Mouse (Mus musculus) liver, embryonic 15.5 days (tissue): ENCODE data around the gene Pik3c2g. TPM values are rescaled to one million over a fixed set of nuclear protein-coding genes. Genes with fewer than 3 reads are reported as not detected.

Experiments
- ATAC-seq: fragments of 200-750 bp; cut with Nextera tagmentation; 2 replicates; pipeline ENCODE4 v1.8.0; 2017; ENCODE audit warnings: moderate number of reproducible peaks, mild to moderate bottlenecking, moderate library complexity; ENCODE audit not compliant: insufficient read depth
- H3K27ac ChIP-seq: fragments of 300-500 bp; sonication (generic); replicated peaks from 2 replicates; pipeline ENCODE4 v1.5.1; 2015; ENCODE audit warnings: mild to moderate bottlenecking, inconsistent platforms
- H3K27me3 ChIP-seq: fragments of 300-500 bp; sonication (generic); 2 replicates; pipeline ENCODE4 v1.6.1; 2015; ENCODE audit warnings: mild to moderate bottlenecking, inconsistent platforms
- H3K36me3 ChIP-seq: fragments of 300-500 bp; sonication (generic); replicated peaks from 2 replicates; pipeline ENCODE4 v1.6.1; 2015; ENCODE audit warnings: moderate library complexity, mild to moderate bottlenecking, inconsistent platforms
- H3K4me1 ChIP-seq: fragments of 300-500 bp; sonication (generic); replicated peaks from 2 replicates; pipeline ENCODE4 v1.6.1; 2015; ENCODE audit warnings: inconsistent platforms
- H3K4me2 ChIP-seq: fragments of 300-500 bp; sonication (generic); 2 replicates; pipeline ENCODE4 v1.6.1; 2015; ENCODE audit warnings: moderate library complexity, mild to moderate bottlenecking, inconsistent platforms
- H3K4me3 ChIP-seq: fragments of 300-500 bp; sonication (generic); replicated peaks from 2 replicates; pipeline ENCODE4 v1.5.1; 2015; ENCODE audit warnings: mild to moderate bottlenecking, inconsistent platforms
- H3K9ac ChIP-seq: fragments of 300-500 bp; sonication (generic); 2 replicates; pipeline ENCODE4 v1.6.1; 2015; ENCODE audit warnings: moderate library complexity, mild to moderate bottlenecking, inconsistent platforms
- H3K9me3 ChIP-seq: fragments of 300-500 bp; sonication (generic); replicated peaks from 2 replicates; pipeline ENCODE4 v1.6.1; 2016; ENCODE audit warnings: inconsistent platforms
- WGBS: fragments of 180-500 bp; shearing (Covaris S2); methylation state at CpG from one replicate; pipeline ENCODE4 v1.1.7; 2015; ENCODE audit warnings: mixed read lengths; ENCODE audit not compliant: insufficient replicate concordance; 5-methylcytosine and 5-hydroxymethylcytosine counted together
- polyA plus RNA-seq: library from polyadenylated mRNA; unstranded; fragments of >200 nt; fragmentation: Nextera tagmentation; extraction: Ambion mirVana; gene quantifications from 2 replicates; pipeline ENCODE4 v1.2.1, GENCODE M21; 2015

Pik3c2g gene
- polyA plus RNA-seq = 4.0 and 4.2 TPM in 2 replicates

DNA sequence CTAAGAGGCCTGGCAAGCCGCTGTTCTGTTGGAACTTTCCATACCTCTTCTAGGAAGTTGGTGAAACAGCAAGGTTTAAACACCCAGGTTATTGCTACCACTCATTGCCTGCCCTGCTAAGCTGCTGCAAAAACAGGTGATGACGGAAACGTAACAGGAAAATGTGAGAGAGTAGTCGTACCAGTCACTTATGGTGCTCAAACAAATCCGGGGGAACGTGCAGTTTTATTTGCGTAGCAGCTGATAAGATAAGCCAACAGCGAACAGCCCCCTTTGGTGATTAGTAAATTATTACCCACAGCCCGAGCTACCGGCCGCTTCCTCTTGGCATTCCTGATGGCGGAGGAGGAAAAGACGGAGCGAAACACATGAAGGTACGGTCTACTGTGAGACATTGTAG lies at the start of gene Pik3c2g:
Gene Pik3c2g, plus strand, starts transcription at position 330 of the 400 bp plus-strand sequence.
- Histone ChIP-seq H3K36me3 (no peaks in the 10 kb centered on the region), H3K9ac (no peak within 1 kb of the TSS), H3K4me2 (peak within 1 kb of the TSS; percentile 37), H3K27me3 (no peaks in the 10 kb centered on the region), H3K27ac (peak within 1 kb of the TSS; percentile 66; the same call in 1 of the 2 replicates), H3K4me3 (peak within 1 kb of the TSS; percentile 32), H3K9me3 (no peaks in the 10 kb centered on the region), H3K4me1 (no peaks in the 10 kb centered on the region)
- 26% methylated on average over 15 of the region's 15 CpGs for WGBS
- ATAC-seq = peak; percentile 60

DNA sequence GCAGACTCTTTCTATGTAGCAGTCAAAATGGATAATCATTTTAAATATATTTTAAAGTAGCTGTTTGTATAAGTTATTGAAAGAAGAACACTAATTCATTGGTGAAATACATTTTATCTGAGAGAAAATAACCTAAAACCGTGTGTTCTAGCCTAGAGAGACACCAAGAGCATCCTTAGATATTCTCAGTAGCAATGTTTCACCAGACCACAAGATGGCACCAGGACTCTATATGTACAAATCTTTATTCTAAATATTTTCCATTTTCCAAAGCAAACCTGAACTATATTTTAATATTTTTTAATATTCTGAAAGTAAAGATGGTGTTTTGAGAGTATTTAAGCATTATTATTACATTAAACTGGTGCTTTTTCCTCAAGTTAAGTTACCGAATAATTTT lies 48.6 kb upstream of the Pik3c2g start:
- H3K27me3 ChIP-seq = no peaks in the 10 kb centered on the region
- ATAC-seq = no peak
- no peak overlapping the region for H3K27ac ChIP-seq
- no peaks in the 10 kb centered on the region for H3K36me3 ChIP-seq
- no peaks in the 10 kb centered on the region for H3K4me1 ChIP-seq
- WGBS = 43% methylated on average over 2 of the region's 2 CpGs
- no peak overlapping the region for H3K4me3 ChIP-seq
- H3K4me2 ChIP-seq = no peak overlapping the region
- no peak overlapping the region for H3K9ac ChIP-seq
- H3K9me3 ChIP-seq = no peaks in the 10 kb centered on the region

DNA sequence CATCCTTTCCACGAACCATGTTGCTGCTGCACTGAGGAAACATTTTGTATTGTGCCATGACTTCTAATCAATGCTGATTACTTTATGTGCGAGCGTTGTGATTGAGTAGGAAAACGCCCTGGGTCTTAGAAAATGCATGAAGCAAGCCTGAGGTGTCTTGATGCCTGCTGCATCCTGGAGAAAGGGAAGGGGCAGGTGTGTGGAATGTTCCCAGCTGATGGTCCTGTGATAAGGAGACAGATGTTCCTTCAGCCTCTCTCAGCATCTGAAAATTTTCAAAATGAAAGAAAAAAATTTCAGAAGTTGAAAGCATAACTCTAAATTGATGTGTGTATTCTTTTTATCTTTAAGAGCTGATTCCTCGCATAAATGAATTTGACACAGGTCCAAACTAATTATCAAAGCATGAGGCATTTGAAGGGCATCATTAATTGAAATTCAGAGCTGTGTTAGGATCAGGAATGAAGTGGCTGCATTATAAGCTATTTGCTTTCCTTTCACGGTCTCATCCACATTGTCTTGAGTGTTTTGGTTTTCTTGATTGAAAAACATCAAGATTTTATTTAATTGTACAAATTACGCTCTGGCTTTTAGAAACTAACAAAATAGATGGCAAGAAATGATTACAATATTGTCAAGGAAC lies 31.4 kb upstream of the Pik3c2g start:
- H3K27me3 ChIP-seq = no peaks in the 10 kb centered on the region
- no peak overlapping the region for H3K27ac ChIP-seq
- H3K4me3 ChIP-seq = no peak overlapping the region
- ATAC-seq = no peak
- H3K9me3 ChIP-seq = no peaks in the 10 kb centered on the region
- H3K36me3 ChIP-seq = no peaks in the 10 kb centered on the region
- no peak overlapping the region for H3K9ac ChIP-seq
- no peaks in the 10 kb centered on the region for H3K4me1 ChIP-seq
- 56% methylated on average over 7 of the region's 7 CpGs for WGBS
- no peak overlapping the region for H3K4me2 ChIP-seq

DNA sequence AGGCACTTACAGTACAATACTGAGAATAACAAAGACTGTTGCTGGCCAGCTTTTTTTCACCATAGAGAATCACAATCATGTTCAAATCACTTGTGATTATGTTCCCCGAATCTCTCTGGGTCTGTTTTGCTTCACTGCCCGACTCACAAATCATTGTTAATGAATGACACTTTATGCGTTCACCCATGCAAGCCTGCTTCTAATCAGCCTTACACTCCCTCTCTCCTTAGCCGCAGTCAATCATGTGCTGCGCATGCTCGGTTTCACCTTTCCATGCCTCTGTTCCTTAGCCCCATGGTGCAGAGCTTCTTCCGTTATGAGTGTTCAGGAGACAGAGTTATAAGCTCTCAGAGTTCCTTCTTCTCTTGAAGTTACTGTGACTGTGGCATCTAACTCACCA lies 17.8 kb upstream of the Pik3c2g start:
- 71% methylated on average over 7 of the region's 7 CpGs for WGBS
- no peak for ATAC-seq
- no peak overlapping the region for H3K4me3 ChIP-seq

DNA sequence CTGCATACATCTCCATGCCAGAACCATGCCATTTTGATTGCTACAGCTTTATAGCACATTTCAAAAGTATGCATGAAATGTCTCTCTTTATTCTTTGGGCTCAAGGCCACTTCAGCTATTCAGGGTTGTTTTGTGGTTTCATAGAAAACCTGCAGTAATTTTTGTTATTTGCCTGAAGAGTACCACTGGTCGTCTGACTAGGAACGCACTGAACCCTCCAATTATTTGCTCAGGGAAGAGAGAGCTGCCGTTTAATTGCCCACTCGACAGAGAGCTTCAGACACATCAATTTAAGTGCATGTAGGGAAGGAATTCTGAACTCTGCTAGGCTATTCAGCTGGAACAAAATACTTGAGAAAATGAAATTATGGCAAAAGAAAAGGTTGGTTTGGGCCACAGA lies 11.2 kb upstream of the Pik3c2g start:
- ATAC-seq = no peak
- 72% methylated on average over 4 of the region's 4 CpGs for WGBS

More for the DNA sequence above, 17.8 kb upstream of the Pik3c2g start:
- H3K27me3 ChIP-seq = no peaks in the 10 kb centered on the region
- no peaks in the 10 kb centered on the region for H3K4me1 ChIP-seq
- H3K9ac ChIP-seq = no peak overlapping the region
- no peaks in the 10 kb centered on the region for H3K9me3 ChIP-seq
- no peak overlapping the region for H3K27ac ChIP-seq
- no peaks in the 10 kb centered on the region for H3K36me3 ChIP-seq
- H3K4me2 ChIP-seq = no peak overlapping the region

DNA sequence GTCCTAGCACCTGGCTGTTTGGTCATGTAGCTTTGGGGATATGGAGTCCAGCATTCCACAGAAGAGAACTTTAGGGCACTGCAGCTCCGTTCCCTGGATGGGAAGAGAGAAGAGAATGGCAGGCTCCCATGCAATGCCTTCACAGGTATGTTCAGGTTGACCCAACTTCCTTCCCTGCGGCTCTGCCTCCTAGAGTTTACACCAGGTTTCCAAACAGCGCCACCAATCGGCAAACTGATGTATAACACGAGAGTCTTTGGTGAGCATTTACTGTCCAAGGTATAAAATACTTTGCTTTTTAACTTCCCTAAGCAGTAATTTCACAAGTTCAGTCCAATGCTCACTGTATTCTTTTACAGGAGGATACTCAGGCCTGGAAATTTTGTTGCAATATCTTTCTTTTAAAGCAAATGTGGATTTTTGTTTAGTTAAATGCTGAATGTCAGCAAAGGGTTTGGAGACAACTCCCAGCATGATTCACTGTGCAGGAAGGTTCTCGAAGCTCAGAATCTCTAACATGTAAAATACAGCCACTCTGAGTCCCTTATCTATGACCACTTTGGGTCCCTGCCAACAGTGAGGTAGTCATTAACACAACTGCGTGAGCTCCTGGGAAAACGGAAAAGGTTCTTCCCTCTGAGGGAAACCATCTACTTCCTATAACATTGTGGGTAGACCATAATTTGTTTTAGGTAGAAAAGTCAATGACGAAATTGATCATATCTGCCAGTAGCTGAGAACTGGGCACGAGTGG lies 10.6 kb upstream of the Pik3c2g start:
- no peaks in the 10 kb centered on the region for H3K36me3 ChIP-seq
- H3K27me3 ChIP-seq = no peaks in the 10 kb centered on the region
- ATAC-seq = no peak
- H3K4me1 ChIP-seq = no peaks in the 10 kb centered on the region
- H3K9ac ChIP-seq = no peak overlapping the region
- no peak overlapping the region for H3K27ac ChIP-seq
- 0 out of 2 replicates have a peak overlapping the region, but pooled peaks have one; percentile 42 for H3K4me2 ChIP-seq
- no peak overlapping the region for H3K4me3 ChIP-seq
- no peaks in the 10 kb centered on the region for H3K9me3 ChIP-seq
- WGBS = 45% methylated on average over 10 of the region's 10 CpGs

More for the DNA sequence above, 11.2 kb upstream of the Pik3c2g start:
- no peaks in the 10 kb centered on the region for H3K27me3 ChIP-seq
- no peak overlapping the region for H3K4me2 ChIP-seq
- H3K4me3 ChIP-seq = no peak overlapping the region
- H3K9me3 ChIP-seq = no peaks in the 10 kb centered on the region
- H3K9ac ChIP-seq = no peak overlapping the region
- no peaks in the 10 kb centered on the region for H3K4me1 ChIP-seq
- H3K36me3 ChIP-seq = no peaks in the 10 kb centered on the region
- H3K27ac ChIP-seq = no peak overlapping the region

DNA sequence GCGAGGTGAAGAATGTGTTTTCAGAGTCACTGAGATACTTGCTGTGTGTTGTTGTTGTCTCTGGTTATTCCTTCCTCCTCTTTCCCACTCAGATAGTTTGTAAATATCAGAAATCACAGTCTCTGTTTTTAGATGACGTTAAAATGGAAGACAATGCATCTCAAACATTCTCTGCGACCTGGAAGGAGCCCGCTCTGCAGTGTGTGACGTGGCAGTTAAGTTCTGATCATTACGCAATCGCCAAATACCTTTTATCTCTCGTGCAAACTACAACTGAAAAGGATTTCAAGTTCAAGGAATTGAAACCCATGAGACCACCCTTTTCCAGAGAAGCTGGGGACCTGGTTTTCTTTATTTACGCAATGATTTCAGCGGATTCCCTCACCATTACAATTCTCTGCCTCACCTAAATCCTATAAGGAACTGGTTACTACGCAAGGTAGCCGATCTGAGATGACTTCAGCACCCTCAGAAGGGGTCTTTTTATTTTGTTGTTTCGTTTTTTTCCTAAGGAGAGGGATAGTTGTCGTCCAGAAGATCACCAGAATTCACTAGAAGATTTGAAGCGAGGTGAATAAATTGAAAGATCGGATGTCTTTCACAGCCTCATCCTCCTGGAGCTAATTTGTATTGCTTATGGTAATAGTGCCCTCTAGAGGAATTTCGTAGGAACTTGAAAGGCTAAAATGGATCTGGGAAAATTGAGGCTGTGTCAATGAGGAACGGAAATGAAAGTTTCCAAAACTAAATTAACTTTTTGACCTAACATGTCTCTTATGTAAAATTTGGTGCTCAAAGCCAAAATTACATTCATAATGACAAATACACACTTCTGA lies 9.8 kb upstream of the Pik3c2g start:
- Histone ChIP-seq H3K36me3 (no peaks in the 10 kb centered on the region), H3K27ac (no peak overlapping the region), H3K4me1 (no peaks in the 10 kb centered on the region), H3K27me3 (no peaks in the 10 kb centered on the region), H3K4me3 (0 out of 2 replicates have a peak overlapping the region, but pooled peaks have one; percentile 14), H3K9ac (no peak overlapping the region), H3K4me2 (peak overlapping the region; percentile 42), H3K9me3 (no peaks in the 10 kb centered on the region)
- ATAC-seq = no peak
- 40% methylated on average over 18 of the region's 18 CpGs for WGBS

DNA sequence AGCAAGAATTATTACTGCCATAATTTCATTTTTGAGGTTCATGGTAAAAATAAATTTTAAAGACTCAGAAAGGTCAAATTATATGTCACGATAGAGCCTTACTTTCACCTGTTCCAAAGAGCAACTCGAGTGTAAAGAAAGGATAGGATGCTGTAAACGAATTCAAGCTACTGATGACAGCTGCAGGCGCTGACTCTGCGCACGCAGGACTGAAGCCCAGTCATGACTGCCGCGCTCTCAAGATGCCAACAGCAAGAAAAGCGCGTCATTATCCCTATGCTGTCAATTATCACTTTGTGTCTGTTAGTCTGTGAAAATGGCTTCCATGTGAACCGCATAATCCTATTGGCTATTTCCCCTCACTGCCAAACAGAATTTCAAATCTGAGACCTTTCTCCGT lies 457 bp downstream of the Pik3c2g start:
- peak overlapping the region; percentile 32 for H3K4me3 ChIP-seq
- no peak overlapping the region for H3K9ac ChIP-seq
- no peaks in the 10 kb centered on the region for H3K36me3 ChIP-seq
- ATAC-seq = no peak
- H3K27ac ChIP-seq = peak overlapping the region; percentile 51; the same call in 1 of the 2 replicates
- 62% methylated on average over 12 of the region's 12 CpGs for WGBS
- peak overlapping the region; percentile 37 for H3K4me2 ChIP-seq
- H3K27me3 ChIP-seq = no peaks in the 10 kb centered on the region
- no peaks in the 10 kb centered on the region for H3K9me3 ChIP-seq
- H3K4me1 ChIP-seq = no peaks in the 10 kb centered on the region

DNA sequence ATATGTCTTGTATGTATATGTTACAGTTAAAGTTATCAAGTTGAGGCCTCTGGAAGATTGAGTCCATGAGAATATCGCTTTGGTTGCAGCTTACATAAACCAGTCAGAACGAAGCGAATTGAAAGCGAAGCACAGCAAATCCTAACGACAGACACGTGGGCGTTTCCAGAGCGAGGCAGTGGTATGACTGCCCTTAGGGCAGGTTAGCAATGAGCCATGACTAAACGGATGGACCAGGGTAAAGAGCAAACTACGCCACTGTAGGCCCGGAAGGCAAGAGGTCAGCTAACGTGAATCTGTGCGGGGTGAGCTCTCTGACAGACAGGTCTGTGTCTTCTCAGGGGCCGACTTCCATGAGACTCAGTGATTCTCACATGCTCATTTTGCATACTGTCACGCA lies 1.4 kb downstream of the Pik3c2g start:
- Histone ChIP-seq H3K9ac (no peak overlapping the region), H3K36me3 (no peaks in the 10 kb centered on the region), H3K4me2 (no peak overlapping the region), H3K27me3 (no peaks in the 10 kb centered on the region), H3K27ac (no peak overlapping the region), H3K4me3 (no peak overlapping the region), H3K9me3 (no peaks in the 10 kb centered on the region), H3K4me1 (0 out of 2 replicates have a peak, but pooled peaks cover 4% of the 10 kb centered on the region)
- WGBS = 62% methylated on average over 15 of the region's 15 CpGs
- peak; percentile 82 for ATAC-seq

DNA sequence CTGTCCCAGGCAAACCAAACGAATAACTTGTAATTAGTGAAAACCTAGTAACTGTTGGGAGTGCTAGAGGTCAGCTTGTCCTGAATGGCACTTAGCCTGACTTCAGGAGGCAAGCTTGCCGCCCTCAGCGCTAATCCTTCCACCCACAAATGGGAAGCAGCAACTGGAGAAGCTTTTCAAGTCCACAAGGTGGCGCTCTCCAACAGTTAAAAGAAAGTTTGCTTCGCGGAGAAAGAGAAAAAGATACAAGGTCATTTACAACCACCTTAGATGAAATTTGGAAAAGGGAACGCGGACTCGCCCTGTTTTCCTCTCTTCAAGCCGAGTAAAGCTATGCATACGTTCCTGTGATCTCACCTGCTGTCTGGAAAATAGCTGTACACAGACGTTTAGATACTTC lies 2.3 kb downstream of the Pik3c2g start:
- 0 out of 2 replicates have a peak, but pooled peaks cover 4% of the 10 kb centered on the region for H3K4me1 ChIP-seq
- H3K9ac ChIP-seq = no peak overlapping the region
- H3K4me3 ChIP-seq = no peak overlapping the region
- ATAC-seq = no peak
- no peak overlapping the region for H3K4me2 ChIP-seq
- 8% methylated on average over 12 of the region's 12 CpGs for WGBS
- no peak overlapping the region for H3K27ac ChIP-seq
- no peaks in the 10 kb centered on the region for H3K36me3 ChIP-seq
- no peaks in the 10 kb centered on the region for H3K27me3 ChIP-seq
- H3K9me3 ChIP-seq = no peaks in the 10 kb centered on the region

DNA sequence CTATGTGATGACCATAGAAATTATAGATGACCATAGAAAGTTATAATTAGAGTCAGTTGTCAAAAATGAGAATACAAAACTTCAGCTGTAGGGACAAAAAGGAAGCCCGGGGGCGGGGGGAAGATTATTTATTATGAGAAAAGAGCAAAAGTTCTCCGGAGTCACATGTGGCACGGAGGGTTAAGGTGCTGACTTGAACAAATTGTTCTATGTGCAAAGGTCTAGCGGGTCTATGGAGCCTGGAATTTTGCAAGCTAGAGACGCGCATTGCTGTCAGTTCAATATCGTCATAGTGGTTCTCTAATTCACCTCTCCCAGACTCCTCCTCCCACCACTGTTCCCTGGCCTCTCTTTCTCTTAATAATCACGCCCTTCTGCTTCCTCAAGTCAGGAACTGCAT lies 2.8 kb downstream of the Pik3c2g start:
- no peak for ATAC-seq
- no peak overlapping the region for H3K4me2 ChIP-seq
- no peak overlapping the region for H3K4me3 ChIP-seq

More for the DNA sequence above, 2.8 kb downstream of the Pik3c2g start:
- Histone ChIP-seq H3K36me3 (no peaks in the 10 kb centered on the region), H3K4me1 (0 out of 2 replicates have a peak, but pooled peaks cover 4% of the 10 kb centered on the region), H3K27ac (no peak overlapping the region), H3K9me3 (no peaks in the 10 kb centered on the region), H3K9ac (no peak overlapping the region), H3K27me3 (no peaks in the 10 kb centered on the region)
- WGBS = 61% methylated on average over 9 of the region's 9 CpGs
